Mouse (Mus musculus) limb, embryonic 14.5 days (tissue): ENCODE results near the gene Gpr83. TPM values are rescaled to one million over a fixed set of nuclear protein-coding genes. Genes with fewer than 3 reads are reported as not detected.

Experiments used
- ATAC-seq: fragments of 200-750 bp; cut with Nextera tagmentation; 2 replicates; pipeline ENCODE4 v1.8.0; 2017; ENCODE audit warnings: low read depth, moderate number of reproducible peaks, moderate TSS enrichment; ENCODE audit not compliant: low FRiP score
- DNase-seq: peaks from one replicate; pipeline ENCODE4 v3.0.0-alpha.2; 2015; ENCODE audit warnings: low spot score
- H3K27ac ChIP-seq: fragments of 300-500 bp; sonication (generic); replicated peaks from 2 replicates; pipeline ENCODE4 v1.5.1; 2014; ENCODE audit warnings: low read depth, mild to moderate bottlenecking, low read length, moderate library complexity, mixed read lengths
- H3K27me3 ChIP-seq: fragments of 300-500 bp; sonication (generic); 2 replicates; pipeline ENCODE4 v1.6.1; 2014; ENCODE audit warnings: low read length, mixed read lengths; ENCODE audit not compliant: control insufficient read depth, insufficient read depth
- H3K36me3 ChIP-seq: fragments of 300-500 bp; sonication (generic); 2 replicates; pipeline ENCODE4 v1.6.1; 2014; ENCODE audit warnings: mild to moderate bottlenecking, low read length, moderate library complexity, mixed read lengths; ENCODE audit not compliant: control insufficient read depth, insufficient read depth
- H3K4me1 ChIP-seq: fragments of 300-500 bp; sonication (generic); 2 replicates; pipeline ENCODE4 v1.6.1; 2014; ENCODE audit warnings: antibody characterized with exemption, low read length, mixed read lengths; ENCODE audit not compliant: control insufficient read depth, insufficient read depth
- H3K4me2 ChIP-seq: fragments of 300-500 bp; sonication (generic); replicated peaks from 2 replicates; pipeline ENCODE4 v1.6.1; 2014; ENCODE audit warnings: low read depth, mild to moderate bottlenecking, low read length, moderate library complexity; ENCODE audit not compliant: severe bottlenecking
- H3K4me3 ChIP-seq: fragments of 300-500 bp; sonication (generic); replicated peaks from 2 replicates; pipeline ENCODE4 v1.5.1; 2014; ENCODE audit warnings: low read length
- H3K9ac ChIP-seq: fragments of 300-500 bp; sonication (generic); 2 replicates; pipeline ENCODE4 v1.6.1; 2014; ENCODE audit warnings: mild to moderate bottlenecking, low read depth, low read length, moderate library complexity; ENCODE audit not compliant: severe bottlenecking
- H3K9me3 ChIP-seq: fragments of 300-500 bp; sonication (generic); 2 replicates; pipeline ENCODE4 v1.6.1; 2016; ENCODE audit warnings: low read length; ENCODE audit not compliant: control insufficient read depth
- POLR2A ChIP-seq: fragments of 200-500 bp; IDR thresholded peaks from 2 replicates; pipeline ENCODE4 v1.8.0; 2012; ENCODE audit warnings: inconsistent platforms, mild to moderate bottlenecking, moderate library complexity, borderline replicate concordance; ENCODE audit not compliant: insufficient read depth, insufficient read length; ENCODE audit errors: extremely low read depth
- WGBS: fragments of 180-500 bp; shearing (Covaris S2); extraction: QIAGEN DNeasy Blood & Tissue Kit; methylation state at CpG from one replicate; pipeline ENCODE4 v1.1.7; 2014; 5-methylcytosine and 5-hydroxymethylcytosine counted together
- polyA plus RNA-seq, 2 experiments: library from polyadenylated mRNA; depleted of rRNA in 1 of 2; stranded (reverse) in 1 of 2; unstranded in 1 of 2; fragments of >200 nt; fragmentation: Nextera tagmentation in 1 of 2; extraction: Ambion mirVana in 1 of 2; gene quantifications; 2 replicates each; pipeline versions ENCODE4 v1.2.1 to v1.2.3; 2012 to 2014

Gpr83 gene
- polyA plus RNA-seq, 2 experiments, result 4.5 to 4.8 TPM

- TF ChIP-seq POLR2A, result no peak
- DNase-seq, result no peak
- Histone ChIP-seq H3K27me3 (no peaks in the 10 kb centered on the region), H3K9ac (no peak overlapping the region), H3K27ac (no peak overlapping the region), H3K4me1 (peaks cover 19% of the 10 kb centered on the region), H3K4me2 (no peak overlapping the region), H3K4me3 (no peak overlapping the region), H3K9me3 (no peaks in the 10 kb centered on the region), H3K36me3 (no peaks in the 10 kb centered on the region)
- WGBS, result 68% methylated on average over 7 of the region's 7 CpGs
- no peak for ATAC-seq
Observed at GRCm38 (mm10) chr9:14901757-14902156, 41.7 kb downstream of the Gpr83 start.

GRCm38 (mm10) chr9:14902416-14902815 lies 42.4 kb downstream of the Gpr83 start:
- H3K4me1 ChIP-seq, result peaks cover 13% of the 10 kb centered on the region
- H3K9me3 ChIP-seq, result no peaks in the 10 kb centered on the region
- TF ChIP-seq POLR2A, result no peak
- no peak overlapping the region for H3K4me3 ChIP-seq
- no peak overlapping the region for H3K4me2 ChIP-seq
- H3K27ac ChIP-seq, result no peak overlapping the region
- H3K36me3 ChIP-seq, result no peaks in the 10 kb centered on the region
- no peaks in the 10 kb centered on the region for H3K27me3 ChIP-seq
- DNase-seq (no peak), ATAC-seq (no peak)
- H3K9ac ChIP-seq, result no peak overlapping the region
- 82% methylated on average over 2 of the region's 2 CpGs for WGBS

GRCm38 (mm10) chr9:14903006-14903405 lies 43.0 kb downstream of the Gpr83 start:
- no peak for DNase-seq
- H3K4me2 ChIP-seq, result no peak overlapping the region
- WGBS, result 84% methylated on average over 3 of the region's 3 CpGs

GRCm38 (mm10) chr9:14903581-14904378 lies 43.8 kb downstream of the Gpr83 start, which contains the start of gene Izumo1r:
TSS of gene Izumo1r (minus strand) at chr9:14903949.
- Histone ChIP-seq H3K4me2 (no peak within 1 kb of the TSS), H3K9ac (no peak within 1 kb of the TSS), H3K4me1 (peaks cover 12% of the 10 kb centered on the region), H3K27ac (no peak within 1 kb of the TSS), H3K4me3 (no peak within 1 kb of the TSS), H3K36me3 (no peaks in the 10 kb centered on the region), H3K27me3 (no peaks in the 10 kb centered on the region), H3K9me3 (no peaks in the 10 kb centered on the region)
- no peak for TF ChIP-seq POLR2A
- DNase-seq (no peak), ATAC-seq (no peak)
- 35% methylated on average over 11 of the region's 11 CpGs for WGBS

More at GRCm38 (mm10) chr9:14903006-14903405, 43.0 kb downstream of the Gpr83 start:
- H3K4me1 ChIP-seq, result peaks cover 12% of the 10 kb centered on the region
- H3K4me3 ChIP-seq, result no peak overlapping the region
- ATAC-seq, result no peak
- H3K9ac ChIP-seq, result no peak overlapping the region
- H3K36me3 ChIP-seq, result no peaks in the 10 kb centered on the region
- TF ChIP-seq POLR2A, result no peak
- no peak overlapping the region for H3K27ac ChIP-seq
- no peaks in the 10 kb centered on the region for H3K27me3 ChIP-seq
- no peaks in the 10 kb centered on the region for H3K9me3 ChIP-seq

GRCm38 (mm10) chr9:14904741-14905475 lies 44.9 kb downstream of the Gpr83 start:
- TF ChIP-seq POLR2A, result no peak
- ATAC-seq (peak; percentile 70), DNase-seq (peak; percentile 60)

More at GRCm38 (mm10) chr9:14904741-14905475, 44.9 kb downstream of the Gpr83 start:
- Histone ChIP-seq H3K36me3 (no peaks in the 10 kb centered on the region), H3K4me2 (no peak overlapping the region), H3K9ac (no peak overlapping the region), H3K4me3 (no peak overlapping the region), H3K27me3 (no peaks in the 10 kb centered on the region), H3K27ac (no peak overlapping the region), H3K9me3 (no peaks in the 10 kb centered on the region), H3K4me1 (peaks cover 12% of the 10 kb centered on the region)
- 27% methylated on average over 9 of the region's 9 CpGs for WGBS
